Mouse (Mus musculus) MEL (cell line): ENCODE measurements at regions not wholly inside any gene's neighbourhood (a gene's known extent, or its start where the extent isn't known, plus 50 kb on each side); places are given as distances from the start of the nearest gene placed in this dataset.

ENCODE experiments used
- DNase-seq: peaks from one replicate; pipeline ENCODE4 v3.0.0; 2011; ENCODE audit warnings: low read depth, low spot score
- H3K27ac ChIP-seq: 2 replicates; pipeline ENCODE4 v1.5.1; 2012; ENCODE audit warnings: low read depth, mild to moderate bottlenecking, control low read depth, low read length, moderate library complexity; ENCODE audit not compliant: control insufficient read depth
- H3K27me3 ChIP-seq, 2 experiments: fragments of 150-350 bp in 1 of 2; sonication (generic) in 1 of 2; 2 replicates each; pipeline ENCODE4 v1.6.1; 2012; ENCODE audit warnings: low read length in 2 of 2, mild to moderate bottlenecking in 2 of 2, improper control_type of control experiment in 1 of 2, moderate library complexity in 1 of 2; ENCODE audit not compliant: insufficient read depth in 2 of 2, control insufficient read depth in 1 of 2
- H3K36me3 ChIP-seq, 2 experiments: 2 replicates each; pipeline ENCODE4 v1.6.1; 2012 to 2014; ENCODE audit warnings: low read length in 2 of 2, improper control_type of control experiment in 1 of 2, inconsistent platforms in 1 of 2, mild to moderate bottlenecking in 1 of 2; ENCODE audit not compliant: insufficient read depth in 2 of 2, control insufficient read depth in 1 of 2
- H3K4me1 ChIP-seq, 2 experiments: fragments of 150-350 bp in 1 of 2; sonication (generic) in 1 of 2; 2 replicates each; pipeline ENCODE4 v1.6.1; 2012; ENCODE audit warnings: low read length in 2 of 2, improper control_type of control experiment in 1 of 2, mild to moderate bottlenecking in 1 of 2; ENCODE audit not compliant: insufficient read depth in 2 of 2, control insufficient read depth in 1 of 2
- H3K4me3 ChIP-seq, 2 experiments: fragments of 150-350 bp in 1 of 2; sonication (generic) in 1 of 2; 2 replicates each; pipeline ENCODE4 v1.5.1; 2012; ENCODE audit warnings: low read depth in 2 of 2, low read length in 2 of 2, mild to moderate bottlenecking in 2 of 2, moderate library complexity in 2 of 2, control low read depth in 1 of 2, improper control_type of control experiment in 1 of 2; ENCODE audit not compliant: control insufficient read depth in 1 of 2, insufficient read depth in 1 of 2
- H3K79me2 ChIP-seq: 2 replicates; pipeline ENCODE4 v1.6.1; 2012; ENCODE audit warnings: mild to moderate bottlenecking, low read length, moderate library complexity; ENCODE audit not compliant: control insufficient read depth, poor library complexity, insufficient read depth
- H3K9ac ChIP-seq: 2 replicates; pipeline ENCODE4 v1.6.1; 2012; ENCODE audit warnings: low read depth, mild to moderate bottlenecking, control low read depth, low read length, moderate library complexity; ENCODE audit not compliant: control insufficient read depth, poor library complexity, severe bottlenecking
- H3K9me3 ChIP-seq: fragments of 150-350 bp; sonication (generic); replicated peaks from 2 replicates; pipeline ENCODE4 v1.6.1; 2012; ENCODE audit warnings: mild to moderate bottlenecking, low read length, improper control_type of control experiment, moderate library complexity; ENCODE audit not compliant: insufficient read depth
- BHLHE40 ChIP-seq: IDR thresholded peaks from 2 replicates; pipeline ENCODE4 v1.6.1; 2012; ENCODE audit warnings: low read depth, mild to moderate bottlenecking, inconsistent platforms, low read length, improper control_type of control experiment, borderline replicate concordance
- CHD1 ChIP-seq: IDR thresholded peaks from 2 replicates; pipeline ENCODE4 v1.6.1; 2012; ENCODE audit warnings: low read depth, mild to moderate bottlenecking, inconsistent platforms, low read length, improper control_type of control experiment
- CHD2 ChIP-seq: IDR thresholded peaks from 2 replicates; pipeline ENCODE4 v1.6.1; 2011; ENCODE audit warnings: low read length, improper control_type of control experiment
- CTCF ChIP-seq, 3 experiments: IDR thresholded peaks in 2 of 3; conservative IDR thresholded peaks in 1 of 3; 2 replicates each; pipeline ENCODE4 v1.5.1; 2011 to 2012; ENCODE audit warnings: low read length in 3 of 3, low read depth in 2 of 3, mild to moderate bottlenecking in 2 of 3, improper control_type of control experiment in 1 of 3, inconsistent platforms in 1 of 3, mixed read lengths in 1 of 3, moderate library complexity in 1 of 3; ENCODE audit not compliant: control insufficient read depth in 1 of 3, insufficient read depth in 1 of 3, poor library complexity in 1 of 3, severe bottlenecking in 1 of 3
- E2F4 ChIP-seq: IDR thresholded peaks from 2 replicates; pipeline ENCODE4 v1.6.1; 2011; ENCODE audit warnings: low read depth, low read length, improper control_type of control experiment, borderline replicate concordance
- ELF1 ChIP-seq: IDR thresholded peaks from 2 replicates; pipeline ENCODE4 v1.6.1; 2014; ENCODE audit warnings: low read depth, mild to moderate bottlenecking, inconsistent platforms, low read length, improper control_type of control experiment, moderate library complexity
- GABPA ChIP-seq: IDR thresholded peaks from 2 replicates; pipeline ENCODE4 v1.6.1; 2012; ENCODE audit warnings: low read depth, mild to moderate bottlenecking, inconsistent platforms, low read length, improper control_type of control experiment, moderate library complexity
- JUND ChIP-seq: IDR thresholded peaks from 2 replicates; pipeline ENCODE4 v1.6.1; 2011; ENCODE audit warnings: low read depth, mild to moderate bottlenecking, improper control_type of control experiment, low read length
- KAT2A ChIP-seq: conservative IDR thresholded peaks from 2 replicates; pipeline ENCODE4 v1.6.1; 2012; ENCODE audit warnings: low read depth, low read length, improper control_type of control experiment, inconsistent platforms
- MXI1 ChIP-seq: IDR thresholded peaks from 2 replicates; pipeline ENCODE4 v1.6.1; 2011; ENCODE audit warnings: mild to moderate bottlenecking, low read depth, low read length, improper control_type of control experiment
- MYB ChIP-seq: IDR thresholded peaks from 2 replicates; pipeline ENCODE4 v1.6.1; 2011; ENCODE audit warnings: mild to moderate bottlenecking, low read depth, low read length, improper control_type of control experiment
- NRF1 ChIP-seq: IDR thresholded peaks from 2 replicates; pipeline ENCODE4 v1.6.1; 2014; ENCODE audit warnings: low read depth, mild to moderate bottlenecking, inconsistent platforms, low read length, improper control_type of control experiment, moderate library complexity; ENCODE audit not compliant: poor library complexity, insufficient read depth, severe bottlenecking
- POLR2A ChIP-seq, 2 experiments: IDR thresholded peaks; 2 replicates each; pipeline ENCODE4 v1.6.1; 2011 to 2012; ENCODE audit warnings: low read length in 2 of 2, mild to moderate bottlenecking in 2 of 2, control low read depth in 1 of 2, improper control_type of control experiment in 1 of 2, low read depth in 1 of 2, moderate library complexity in 1 of 2; ENCODE audit not compliant: control insufficient read depth in 1 of 2, insufficient read depth in 1 of 2, poor library complexity in 1 of 2
- POLR2AphosphoS2 ChIP-seq: IDR thresholded peaks from 2 replicates; pipeline ENCODE4 v1.6.1; 2011; ENCODE audit warnings: low read length, improper control_type of control experiment
- RCOR1 ChIP-seq: IDR thresholded peaks from 2 replicates; pipeline ENCODE4 v1.6.1; 2012; ENCODE audit warnings: low read depth, mild to moderate bottlenecking, inconsistent platforms, low read length, improper control_type of control experiment
- SMC3 ChIP-seq: IDR thresholded peaks from 2 replicates; pipeline ENCODE4 v1.6.1; 2011; ENCODE audit warnings: low read depth, low read length, improper control_type of control experiment
- TAL1 ChIP-seq: IDR thresholded peaks from 2 replicates; pipeline ENCODE4 v1.6.1; 2012; ENCODE audit warnings: mild to moderate bottlenecking, inconsistent platforms, low read length, moderate library complexity, mixed read lengths
- TBP ChIP-seq: IDR thresholded peaks from 2 replicates; pipeline ENCODE4 v1.8.0; 2011; ENCODE audit warnings: low read depth, low read length, improper control_type of control experiment
- TCF12 ChIP-seq: IDR thresholded peaks from 2 replicates; pipeline ENCODE4 v1.6.1; 2014; ENCODE audit warnings: low read depth, mild to moderate bottlenecking, inconsistent platforms, low read length, improper control_type of control experiment, moderate library complexity
- ZNF384 ChIP-seq: IDR thresholded peaks from 2 replicates; pipeline ENCODE4 v1.6.1; 2012; ENCODE audit warnings: low read depth, mild to moderate bottlenecking, inconsistent platforms, low read length, improper control_type of control experiment

DNA sequence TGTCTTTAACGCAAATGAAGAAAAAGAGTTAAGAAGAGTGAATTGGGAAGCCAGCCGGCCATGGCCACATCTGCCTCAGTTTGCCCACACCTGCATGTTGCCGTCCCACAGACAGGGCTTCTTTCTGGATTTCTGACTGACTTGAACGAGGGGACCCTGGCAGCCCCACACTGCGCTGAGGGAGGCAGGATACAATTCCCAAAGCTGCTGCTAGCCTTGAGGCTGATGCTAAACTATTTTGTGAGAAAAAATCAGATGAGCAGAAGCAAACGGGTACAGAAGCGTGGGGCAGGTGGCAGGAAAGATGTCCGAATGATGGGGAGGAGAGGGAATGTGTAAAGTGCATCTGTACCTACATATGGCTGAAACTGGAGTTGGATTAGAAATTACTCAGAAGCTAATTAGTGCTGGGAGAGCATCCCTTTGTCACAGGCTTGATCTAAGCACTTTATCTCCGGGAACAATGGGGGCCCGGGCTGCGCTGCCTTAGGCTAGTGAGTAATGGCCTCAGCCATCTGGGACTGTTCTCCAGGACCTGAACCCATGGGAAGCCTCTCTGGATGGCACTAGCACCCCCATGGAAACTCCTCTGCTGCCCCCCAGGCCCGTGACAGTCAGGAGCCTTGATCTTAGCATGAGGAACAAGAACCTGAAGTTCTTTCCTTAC, 1497.9 kb upstream of the Gulo start:
- Histone ChIP-seq H3K4me3 (no peak overlapping the region), H3K27me3 (no peaks in the 10 kb centered on the region), H3K4me1 (no peaks in the 10 kb centered on the region), H3K36me3 (no peaks in the 10 kb centered on the region), H3K79me2 (no peaks in the 10 kb centered on the region), H3K9ac (no peak overlapping the region), H3K9me3 (no peaks in the 10 kb centered on the region), H3K27ac (no peak overlapping the region)
- TF ChIP-seq MXI1 (no peak), CHD2 (no peak), SMC3 (no peak), GABPA (no peak), MYB (no peak), POLR2AphosphoS2 (no peak), TAL1 (no peak), E2F4 (no peak), ELF1 (no peak), ZNF384 (no peak), CHD1 (no peak), POLR2A (IDR thresholded peaks at IDR 0.05; ENCODE audit: control insufficient read depth in 1 of 2, insufficient read depth in 1 of 2, low read depth in 1 of 2, low read length in 2 of 2, poor library complexity in 1 of 2) (no peak), TBP (no peak), BHLHE40 (no peak)
- no peak for DNase-seq

DNA sequence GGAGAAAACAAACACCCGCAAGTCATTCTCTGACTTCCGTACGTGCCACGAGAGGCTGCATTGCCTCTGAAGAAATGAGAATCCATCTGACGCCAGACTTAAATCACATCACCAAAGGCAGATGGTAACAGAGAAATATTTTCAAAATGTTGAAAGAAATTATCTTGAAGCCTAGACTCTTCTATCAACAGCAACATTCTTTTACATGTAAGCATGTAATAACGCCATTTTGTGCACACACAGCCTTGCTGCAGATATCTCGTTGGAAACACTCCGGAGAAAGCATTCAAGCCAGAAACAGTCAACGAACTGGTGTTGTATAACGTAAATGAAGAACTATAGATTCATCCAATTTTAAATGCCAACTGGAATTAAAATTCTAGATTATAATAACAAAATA, 1483.1 kb upstream of the Gulo start:
- no peak for DNase-seq
- no peaks in the 10 kb centered on the region for H3K79me2 ChIP-seq
- no peaks in the 10 kb centered on the region for H3K4me1 ChIP-seq
- no peak overlapping the region for H3K27ac ChIP-seq
- H3K4me3 ChIP-seq = no peak overlapping the region
- H3K9me3 ChIP-seq = no peaks in the 10 kb centered on the region
- H3K27me3 ChIP-seq = no peaks in the 10 kb centered on the region
- no peaks in the 10 kb centered on the region for H3K36me3 ChIP-seq
- no peak overlapping the region for H3K9ac ChIP-seq
- no peak for TF ChIP-seq TAL1
- TF ChIP-seq KAT2A = no peak
- TF ChIP-seq RCOR1 = no peak
- TF ChIP-seq CTCF (IDR thresholded peaks at IDR 0.05 in 2 of 3, conservative IDR thresholded peaks at IDR 0.05 in 1 of 3; ENCODE audit: control insufficient read depth in 1 of 3, insufficient read depth in 1 of 3, low read depth in 2 of 3, low read length in 3 of 3, poor library complexity in 1 of 3, severe bottlenecking in 1 of 3) = no peak
- TF ChIP-seq TCF12 = no peak
- TF ChIP-seq E2F4 = no peak
- TF ChIP-seq JUND = no peak
- TF ChIP-seq ELF1 = no peak
- no peak for TF ChIP-seq NRF1
- TF ChIP-seq, all 39 proteins: peak for 0
